Mouse (Mus musculus): ENCODE measurements at regions not wholly inside any gene's neighbourhood (a gene's known extent, or its start where the extent isn't known, plus 50 kb on each side); places are given as distances from the start of the nearest gene placed in this dataset.

DNA sequence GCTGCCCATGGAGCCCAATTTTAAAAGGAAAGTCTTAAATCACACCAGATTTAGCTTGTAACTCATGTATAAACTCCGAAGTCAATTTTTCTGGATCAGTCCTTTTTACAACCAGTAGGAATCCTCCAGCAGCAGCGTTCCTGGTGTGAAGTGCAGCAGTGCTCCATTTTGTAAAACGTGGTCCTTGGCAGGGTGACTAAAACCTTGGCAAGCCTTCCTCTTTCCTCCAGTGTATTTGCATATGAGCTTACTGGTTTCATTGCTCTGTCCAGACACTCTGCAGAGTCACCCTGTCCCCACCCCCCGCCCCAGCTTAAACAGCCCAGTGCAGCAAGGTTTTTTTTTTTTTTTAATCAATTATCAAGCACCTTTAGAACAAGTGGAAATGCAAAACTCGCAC, 180.9 kb upstream of the Tmco5 start:
- no peak overlapping the region for H3K9ac ChIP-seq (replicated peaks; ENCODE audit: low read depth, low read length)
- no peak for ATAC-seq (ENCODE audit: insufficient number of reproducible peaks, insufficient read depth, low FRiP score, low read depth)
- H3K36me3 ChIP-seq (ENCODE audit: control insufficient read depth, insufficient read depth, low read length), result no peaks in the 10 kb centered on the region
- H3K9me3 ChIP-seq (ENCODE audit: control insufficient read depth, low read depth, low read length), result no peaks in the 10 kb centered on the region
- H3K27ac ChIP-seq (ENCODE audit: low read length), result no peak overlapping the region
- 58% methylated on average over 5 of the region's 5 CpGs for WGBS
- H3K4me2 ChIP-seq (replicated peaks; ENCODE audit: low read depth, low read length), result no peak overlapping the region
- H3K4me3 ChIP-seq (ENCODE audit: low read depth, low read length), result no peak overlapping the region
- no peaks in the 10 kb centered on the region for H3K27me3 ChIP-seq (ENCODE audit: control insufficient read depth, insufficient read depth, low read length)
- no peaks in the 10 kb centered on the region for H3K4me1 ChIP-seq (ENCODE audit: control insufficient read depth, insufficient read depth, low read length)

DNA sequence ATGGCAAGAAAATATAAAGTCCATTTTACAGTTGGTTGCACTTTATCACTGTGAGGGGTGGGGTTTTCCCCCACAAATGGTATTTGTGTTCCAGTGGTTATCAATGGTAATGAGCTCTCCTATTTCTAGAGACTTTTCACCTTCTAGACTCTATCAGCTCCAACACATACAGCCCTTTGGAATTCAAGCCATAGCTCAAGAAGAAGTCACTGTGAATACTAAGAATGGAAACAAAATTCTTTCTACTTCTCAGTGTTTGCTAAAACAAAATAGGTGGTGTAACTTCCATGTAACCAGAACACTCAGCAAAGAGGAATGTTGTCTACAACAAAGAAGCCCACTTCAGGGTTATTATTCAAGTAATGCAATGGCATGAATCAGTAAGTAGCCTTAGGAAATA, 173.8 kb upstream of the Tmco5 start:
- Histone ChIP-seq H3K27me3 (ENCODE audit: control insufficient read depth, insufficient read depth, low read length) (no peaks in the 10 kb centered on the region), H3K4me3 (ENCODE audit: low read depth, low read length) (no peak overlapping the region), H3K4me2 (replicated peaks; ENCODE audit: low read depth, low read length) (no peak overlapping the region), H3K27ac (ENCODE audit: low read length) (no peak overlapping the region), H3K9me3 (ENCODE audit: control insufficient read depth, low read depth, low read length) (no peaks in the 10 kb centered on the region), H3K36me3 (ENCODE audit: control insufficient read depth, insufficient read depth, low read length) (no peaks in the 10 kb centered on the region), H3K9ac (replicated peaks; ENCODE audit: low read depth, low read length) (no peak overlapping the region), H3K4me1 (ENCODE audit: control insufficient read depth, insufficient read depth, low read length) (no peaks in the 10 kb centered on the region)
- no peak for ATAC-seq (ENCODE audit: insufficient number of reproducible peaks, insufficient read depth, low FRiP score, low read depth)

DNA sequence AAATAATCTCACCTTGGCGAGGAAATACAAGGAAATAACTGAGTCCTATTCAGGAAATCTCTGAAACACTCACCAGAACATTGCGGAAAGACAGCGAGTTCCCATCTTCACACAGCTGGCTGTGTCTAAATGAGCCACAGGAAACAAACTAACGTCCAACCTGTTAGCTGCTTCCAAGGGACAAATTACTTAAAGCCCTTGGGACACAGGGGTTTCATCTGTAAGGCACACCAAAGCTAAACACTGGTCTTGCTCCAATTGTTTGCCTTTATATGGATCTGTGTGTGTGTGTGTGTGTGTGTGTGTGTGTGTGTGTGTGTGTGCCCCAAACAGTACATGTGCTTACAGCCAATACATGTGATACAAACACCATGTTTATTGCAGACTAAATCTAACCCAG, 168.9 kb upstream of the Tmco5 start:
- Histone ChIP-seq H3K9me3 (ENCODE audit: control insufficient read depth, low read depth, low read length) (no peaks in the 10 kb centered on the region), H3K27me3 (ENCODE audit: control insufficient read depth, insufficient read depth, low read length) (no peaks in the 10 kb centered on the region), H3K4me3 (ENCODE audit: low read depth, low read length) (no peak overlapping the region), H3K36me3 (ENCODE audit: control insufficient read depth, insufficient read depth, low read length) (no peaks in the 10 kb centered on the region), H3K27ac (ENCODE audit: low read length) (no peak overlapping the region), H3K4me1 (ENCODE audit: control insufficient read depth, insufficient read depth, low read length) (no peaks in the 10 kb centered on the region), H3K9ac (replicated peaks; ENCODE audit: low read depth, low read length) (no peak overlapping the region), H3K4me2 (replicated peaks; ENCODE audit: low read depth, low read length) (no peak overlapping the region)
- no peak for ATAC-seq (ENCODE audit: insufficient number of reproducible peaks, insufficient read depth, low FRiP score, low read depth)
- 68% methylated on average over 4 of the region's 4 CpGs for WGBS

DNA sequence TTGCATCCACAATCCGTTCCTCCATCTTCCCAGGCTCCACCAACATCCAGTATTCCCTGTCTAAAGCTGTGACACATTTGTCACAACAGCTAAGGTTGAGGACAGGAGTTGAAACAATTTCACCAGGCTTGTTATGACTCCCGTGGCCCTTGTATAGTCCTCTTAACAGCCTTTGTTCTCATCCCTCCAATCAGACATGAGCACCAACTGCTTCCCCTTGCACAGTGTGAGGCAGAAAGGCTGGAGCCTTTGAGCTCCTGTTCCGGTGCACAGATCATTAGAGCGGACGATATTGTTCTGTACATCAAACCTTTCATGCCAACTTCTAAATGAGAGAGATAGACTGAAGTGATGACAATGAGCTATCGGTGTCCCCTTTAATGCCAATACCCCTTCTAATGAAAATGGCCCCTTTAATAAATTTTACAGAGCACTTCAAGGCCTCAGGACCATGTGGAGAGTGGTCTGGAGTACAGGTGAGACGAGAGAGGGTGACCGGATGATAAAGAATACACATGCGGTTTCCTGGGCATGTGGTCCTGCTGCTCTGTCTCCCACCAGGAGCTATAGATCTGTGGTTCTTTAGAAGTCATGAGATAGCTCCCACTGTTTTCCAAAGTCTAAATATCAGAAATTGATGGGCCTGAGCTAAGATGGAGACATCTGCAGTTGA, 161.8 kb upstream of the Tmco5 start:
- Histone ChIP-seq H3K9ac (replicated peaks; ENCODE audit: low read depth, low read length) (no peak overlapping the region), H3K27me3 (ENCODE audit: control insufficient read depth, insufficient read depth, low read length) (no peaks in the 10 kb centered on the region), H3K4me2 (replicated peaks; ENCODE audit: low read depth, low read length) (no peak overlapping the region), H3K9me3 (ENCODE audit: control insufficient read depth, low read depth, low read length) (no peaks in the 10 kb centered on the region), H3K4me3 (ENCODE audit: low read depth, low read length) (no peak overlapping the region), H3K4me1 (ENCODE audit: control insufficient read depth, insufficient read depth, low read length) (no peaks in the 10 kb centered on the region), H3K36me3 (ENCODE audit: control insufficient read depth, insufficient read depth, low read length) (no peaks in the 10 kb centered on the region), H3K27ac (ENCODE audit: low read length) (no peak overlapping the region)
- no peak for ATAC-seq (ENCODE audit: insufficient number of reproducible peaks, insufficient read depth, low FRiP score, low read depth)
- 84% methylated on average over 9 of the region's 9 CpGs for WGBS

DNA sequence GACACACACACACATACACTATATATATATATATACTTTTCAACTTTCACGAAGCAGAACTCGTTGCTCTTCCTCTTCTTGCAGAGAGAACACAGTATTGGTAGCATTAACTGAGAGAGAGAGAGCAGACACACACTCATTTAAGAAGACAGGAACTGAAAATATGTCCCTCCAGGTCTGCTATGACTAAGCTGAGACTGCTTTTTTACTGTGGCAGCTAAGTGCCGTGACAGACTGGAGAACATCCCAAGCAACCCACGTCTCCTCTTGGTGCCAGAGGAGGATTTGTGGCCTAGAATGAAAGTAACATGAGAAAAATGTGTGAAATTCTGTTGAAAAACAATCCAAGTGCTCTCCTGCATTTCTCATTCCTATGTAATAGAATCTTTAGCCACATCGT, 159.9 kb upstream of the Tmco5 start:
- Histone ChIP-seq H3K36me3 (ENCODE audit: control insufficient read depth, insufficient read depth, low read length) (no peaks in the 10 kb centered on the region), H3K27me3 (ENCODE audit: control insufficient read depth, insufficient read depth, low read length) (no peaks in the 10 kb centered on the region), H3K9ac (replicated peaks; ENCODE audit: low read depth, low read length) (no peak overlapping the region), H3K4me2 (replicated peaks; ENCODE audit: low read depth, low read length) (no peak overlapping the region), H3K4me3 (ENCODE audit: low read depth, low read length) (no peak overlapping the region), H3K9me3 (ENCODE audit: control insufficient read depth, low read depth, low read length) (no peaks in the 10 kb centered on the region), H3K4me1 (ENCODE audit: control insufficient read depth, insufficient read depth, low read length) (no peaks in the 10 kb centered on the region), H3K27ac (ENCODE audit: low read length) (no peak overlapping the region)
- ATAC-seq (ENCODE audit: insufficient number of reproducible peaks, insufficient read depth, low FRiP score, low read depth), result no peak
- WGBS, result 73% methylated on average over 5 of the region's 5 CpGs

DNA sequence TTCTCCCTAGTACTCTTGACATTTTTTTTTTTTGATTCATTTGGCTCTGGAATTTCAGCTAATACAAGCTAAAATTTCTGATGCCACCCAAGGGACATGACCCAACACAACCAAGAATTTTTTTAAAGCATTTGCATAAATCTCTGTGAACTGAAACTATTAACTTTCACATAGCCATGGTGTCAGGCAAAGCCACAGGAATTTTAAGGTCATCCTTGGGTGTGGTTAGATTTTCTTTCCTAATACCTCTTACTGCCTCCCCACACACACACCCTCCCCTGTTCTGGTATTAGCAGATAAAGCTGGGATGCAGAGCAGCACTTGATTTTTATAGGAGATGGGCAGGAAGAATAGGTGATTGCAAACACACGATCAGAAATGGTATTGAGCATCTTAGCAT, 150.9 kb upstream of the Tmco5 start:
- H3K9me3 ChIP-seq (ENCODE audit: control insufficient read depth, low read depth, low read length), result no peaks in the 10 kb centered on the region
- H3K27ac ChIP-seq (ENCODE audit: low read length), result no peak overlapping the region
- H3K4me1 ChIP-seq (ENCODE audit: control insufficient read depth, insufficient read depth, low read length), result no peaks in the 10 kb centered on the region
- 40% methylated on average over 1 of the region's 1 CpGs for WGBS
- H3K9ac ChIP-seq (replicated peaks; ENCODE audit: low read depth, low read length), result no peak overlapping the region
- no peak overlapping the region for H3K4me3 ChIP-seq (ENCODE audit: low read depth, low read length)
- no peak for ATAC-seq (ENCODE audit: insufficient number of reproducible peaks, insufficient read depth, low FRiP score, low read depth)
- no peaks in the 10 kb centered on the region for H3K27me3 ChIP-seq (ENCODE audit: control insufficient read depth, insufficient read depth, low read length)
- H3K4me2 ChIP-seq (replicated peaks; ENCODE audit: low read depth, low read length), result no peak overlapping the region
- H3K36me3 ChIP-seq (ENCODE audit: control insufficient read depth, insufficient read depth, low read length), result no peaks in the 10 kb centered on the region

DNA sequence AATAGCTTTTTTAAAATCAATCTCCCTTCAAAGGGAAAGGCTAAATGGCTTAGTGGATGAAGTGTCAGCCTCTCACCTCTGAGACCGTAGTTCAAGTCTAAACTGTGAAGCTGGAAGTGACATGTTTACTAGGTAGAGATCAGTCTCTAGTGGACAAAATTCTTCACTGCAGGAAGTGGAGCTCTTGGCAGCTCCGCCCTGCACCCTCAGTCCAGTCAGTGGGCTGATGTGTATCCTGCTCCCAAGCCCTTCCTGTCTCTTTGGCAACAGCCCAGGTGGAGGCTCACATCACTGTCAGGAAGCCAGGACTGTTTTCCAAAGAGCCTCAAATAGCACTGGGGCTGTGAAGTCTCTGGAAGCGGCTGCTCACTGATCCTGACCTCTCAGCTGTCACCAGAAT, 142.8 kb upstream of the Tmco5 start:
- Histone ChIP-seq H3K4me3 (ENCODE audit: low read depth, low read length) (no peak overlapping the region), H3K9ac (replicated peaks; ENCODE audit: low read depth, low read length) (no peak overlapping the region), H3K4me1 (ENCODE audit: control insufficient read depth, insufficient read depth, low read length) (no peaks in the 10 kb centered on the region; the same call in 1 of the 2 replicates), H3K36me3 (ENCODE audit: control insufficient read depth, insufficient read depth, low read length) (no peaks in the 10 kb centered on the region), H3K9me3 (ENCODE audit: control insufficient read depth, low read depth, low read length) (no peaks in the 10 kb centered on the region), H3K4me2 (replicated peaks; ENCODE audit: low read depth, low read length) (0 out of 2 replicates have a peak overlapping the region, but pooled peaks have one; percentile 10), H3K27me3 (ENCODE audit: control insufficient read depth, insufficient read depth, low read length) (no peaks in the 10 kb centered on the region), H3K27ac (ENCODE audit: low read length) (no peak overlapping the region)
- peak; percentile 56; the same call in 1 of the 2 replicates for ATAC-seq (ENCODE audit: insufficient number of reproducible peaks, insufficient read depth, low FRiP score, low read depth)
- WGBS, result 9% methylated on average over 3 of the region's 3 CpGs

DNA sequence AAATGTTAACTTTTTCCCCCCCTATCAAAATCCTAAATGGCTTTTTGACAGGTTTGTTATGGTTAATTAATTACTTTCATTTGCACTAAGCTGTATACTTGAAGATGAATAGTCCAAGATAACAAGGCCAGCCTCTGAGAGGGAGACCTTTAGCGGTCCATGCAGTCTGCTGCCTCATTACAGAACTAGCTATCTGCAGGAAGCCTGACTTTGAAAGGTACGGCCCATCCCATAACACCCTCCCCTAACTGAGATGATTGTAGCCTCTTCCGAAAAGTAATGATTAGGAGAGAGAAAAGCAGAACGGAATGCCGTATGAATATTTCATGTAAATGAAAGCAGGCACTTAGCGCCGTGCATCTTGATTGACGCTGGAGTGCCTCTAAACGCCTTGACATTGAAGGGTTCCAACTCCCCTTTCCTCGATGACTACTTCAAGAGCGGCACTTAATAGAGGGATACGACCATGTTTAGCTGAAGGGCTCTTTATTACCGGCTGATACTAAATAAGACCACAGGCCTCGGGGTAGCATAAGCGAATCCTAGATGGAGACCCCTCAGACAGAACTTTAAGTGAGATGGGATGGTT, 109.9 kb upstream of the Tmco5 start:
- no peaks in the 10 kb centered on the region for H3K27me3 ChIP-seq (ENCODE audit: control insufficient read depth, insufficient read depth, low read length)
- H3K27ac ChIP-seq (ENCODE audit: low read length), result no peak overlapping the region
- no peak overlapping the region for H3K9ac ChIP-seq (replicated peaks; ENCODE audit: low read depth, low read length)
- no peak overlapping the region for H3K4me3 ChIP-seq (ENCODE audit: low read depth, low read length)
- ATAC-seq (ENCODE audit: insufficient number of reproducible peaks, insufficient read depth, low FRiP score, low read depth), result no peak
- 50% methylated on average over 15 of the region's 15 CpGs for WGBS
- H3K9me3 ChIP-seq (ENCODE audit: control insufficient read depth, low read depth, low read length), result no peaks in the 10 kb centered on the region
- H3K4me2 ChIP-seq (replicated peaks; ENCODE audit: low read depth, low read length), result no peak overlapping the region
- no peaks in the 10 kb centered on the region for H3K36me3 ChIP-seq (ENCODE audit: control insufficient read depth, insufficient read depth, low read length)
- H3K4me1 ChIP-seq (ENCODE audit: control insufficient read depth, insufficient read depth, low read length), result no peaks in the 10 kb centered on the region

DNA sequence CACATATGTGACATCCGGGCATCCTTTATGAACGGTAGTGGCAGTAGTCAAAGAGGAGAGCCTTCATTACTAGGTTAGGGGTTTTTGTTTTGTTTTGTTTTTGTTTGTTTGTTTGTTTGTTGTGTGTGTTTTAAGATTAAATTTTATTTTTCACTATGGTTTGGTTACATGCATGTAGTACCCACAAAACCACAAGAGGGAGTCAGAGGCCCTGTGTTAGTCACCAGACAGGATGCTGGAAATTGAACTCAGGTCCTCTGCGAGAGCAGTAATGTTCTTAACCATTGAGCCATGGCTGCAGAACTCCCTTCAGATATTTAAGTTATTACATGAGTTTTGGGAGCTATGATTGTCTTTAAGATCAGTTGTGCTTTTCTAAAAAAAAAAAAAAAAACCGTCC, 109.3 kb upstream of the Tmco5 start:
- Histone ChIP-seq H3K36me3 (ENCODE audit: control insufficient read depth, insufficient read depth, low read length) (no peaks in the 10 kb centered on the region), H3K27ac (ENCODE audit: low read length) (no peak overlapping the region), H3K27me3 (ENCODE audit: control insufficient read depth, insufficient read depth, low read length) (no peaks in the 10 kb centered on the region), H3K9me3 (ENCODE audit: control insufficient read depth, low read depth, low read length) (no peaks in the 10 kb centered on the region), H3K4me3 (ENCODE audit: low read depth, low read length) (no peak overlapping the region), H3K9ac (replicated peaks; ENCODE audit: low read depth, low read length) (no peak overlapping the region), H3K4me2 (replicated peaks; ENCODE audit: low read depth, low read length) (no peak overlapping the region), H3K4me1 (ENCODE audit: control insufficient read depth, insufficient read depth, low read length) (no peaks in the 10 kb centered on the region)
- WGBS, result 69% methylated on average over 4 of the region's 4 CpGs
- no peak for ATAC-seq (ENCODE audit: insufficient number of reproducible peaks, insufficient read depth, low FRiP score, low read depth)
